Mouse (Mus musculus) E14TG2a.4 (cell line): ENCODE results near the gene Dnajc6.

ENCODE experiments used
- CTCF ChIP-seq: conservative IDR thresholded peaks from 2 replicates; pipeline ENCODE4 v1.5.1; 2014; ENCODE audit warnings: low read length
- NANOG ChIP-seq: IDR thresholded peaks from 2 replicates; pipeline ENCODE4 v1.6.1; 2014; ENCODE audit warnings: borderline replicate concordance, low read length, mixed read lengths
- POU5F1 ChIP-seq: IDR thresholded peaks from 2 replicates; pipeline ENCODE4 v1.6.1; 2014; ENCODE audit warnings: low read length, borderline replicate concordance

DNA sequence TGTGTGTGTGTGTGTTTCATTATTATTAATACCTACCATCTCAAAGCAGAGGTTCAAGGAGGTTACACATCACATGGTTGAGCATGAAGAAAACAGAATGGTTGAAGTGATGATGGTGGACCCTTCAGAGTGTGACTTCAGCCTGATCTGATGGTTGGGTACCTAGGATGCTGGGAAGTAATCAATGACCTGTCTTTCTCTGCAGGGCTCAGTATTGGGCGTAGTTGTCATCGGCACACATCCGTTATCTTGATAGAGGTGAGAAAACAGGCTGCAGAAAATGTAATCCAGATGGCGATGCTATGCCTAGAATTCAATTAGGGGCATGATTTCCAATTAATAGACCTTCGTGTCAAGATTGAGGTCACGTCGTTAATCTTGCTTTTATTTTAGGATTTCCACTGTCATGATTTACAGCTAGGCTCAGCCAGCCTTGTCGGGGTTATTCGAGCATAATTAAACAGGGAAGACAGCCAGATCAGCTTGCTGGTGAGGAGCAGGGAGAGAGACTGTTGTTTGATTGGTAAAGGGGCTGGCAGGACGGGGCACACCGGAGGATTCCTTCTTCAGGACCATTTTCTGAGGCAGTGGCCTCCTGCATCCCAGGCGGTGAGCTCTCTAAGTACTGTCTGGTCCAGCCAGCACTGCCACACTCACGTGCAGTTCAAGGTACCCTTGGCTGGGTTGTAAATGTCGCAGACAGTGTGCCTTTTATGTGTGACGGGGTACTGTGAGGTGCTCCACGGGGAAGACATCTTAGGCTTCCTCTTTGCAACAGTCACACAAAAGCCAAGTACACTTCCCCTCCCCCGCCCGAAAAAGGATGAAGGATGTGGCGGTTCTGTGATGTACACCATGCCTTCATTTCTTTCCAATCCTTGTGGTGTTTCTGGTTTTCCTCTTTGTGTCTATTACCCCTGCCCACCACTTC is 88.3 kb downstream of the Dnajc6 start:
- no peak for TF ChIP-seq CTCF
- no peak for TF ChIP-seq NANOG
- no peak for TF ChIP-seq POU5F1
